Mouse (Mus musculus) kidney, postnatal 10 days (tissue): ENCODE results near the gene Vmn2r5.
"Not testable (repeated sequence)": the region's sequence is repeated elsewhere in the genome, so short reads cannot be mapped to it uniquely, and the experiment has no call there.

ENCODE experiments used
- DNase-seq: peaks from one replicate; pipeline ENCODE4 v3.0.0; 2021; ENCODE audit warnings: mixed read lengths

The Vmn2r5 gene

DNA sequence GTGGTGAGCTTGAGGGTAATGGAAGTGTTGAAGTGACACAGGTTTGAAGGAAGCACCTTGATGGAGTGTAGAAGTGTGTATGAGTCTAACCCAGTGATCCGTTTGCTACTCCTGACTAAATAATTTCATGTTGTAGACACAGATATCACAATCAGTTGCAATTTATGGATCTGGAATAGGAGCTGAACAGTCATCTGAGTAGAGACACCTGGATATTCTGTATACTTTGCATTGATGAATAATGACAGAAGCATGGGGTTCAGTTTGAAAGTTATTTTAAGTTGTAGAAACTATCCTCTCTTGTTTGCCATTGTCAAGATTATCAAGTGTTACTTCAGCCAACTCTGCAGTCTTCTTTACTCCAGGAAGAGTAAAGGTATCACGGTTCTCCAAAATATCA, at the start of gene Vmn2r5:
Vmn2r5 (minus strand) TSS at position 101 of the 400 bp plus-strand sequence.
- not testable (repeated sequence) for DNase-seq

DNA sequence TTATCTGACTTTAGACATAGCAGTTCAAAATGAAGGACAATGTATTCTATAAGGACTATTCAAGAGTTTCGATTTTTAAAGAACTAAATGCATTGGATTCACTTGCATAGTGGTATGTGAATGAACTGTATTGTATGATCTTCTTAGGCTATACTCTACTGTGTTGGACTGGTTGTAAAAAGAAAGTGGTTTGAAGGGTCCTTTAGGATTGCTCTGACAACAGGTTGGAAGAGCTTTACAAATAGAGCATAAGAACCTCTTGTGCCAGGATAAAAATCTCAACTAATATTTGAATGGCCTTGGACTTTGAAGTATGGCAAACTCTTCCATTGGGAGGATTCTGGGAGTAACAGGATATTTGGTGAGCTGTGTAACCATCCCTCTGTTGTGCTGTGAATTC, 13.9 kb upstream of the Vmn2r5 start:
- not testable (repeated sequence) for DNase-seq
